In the genomic region with DNA sequence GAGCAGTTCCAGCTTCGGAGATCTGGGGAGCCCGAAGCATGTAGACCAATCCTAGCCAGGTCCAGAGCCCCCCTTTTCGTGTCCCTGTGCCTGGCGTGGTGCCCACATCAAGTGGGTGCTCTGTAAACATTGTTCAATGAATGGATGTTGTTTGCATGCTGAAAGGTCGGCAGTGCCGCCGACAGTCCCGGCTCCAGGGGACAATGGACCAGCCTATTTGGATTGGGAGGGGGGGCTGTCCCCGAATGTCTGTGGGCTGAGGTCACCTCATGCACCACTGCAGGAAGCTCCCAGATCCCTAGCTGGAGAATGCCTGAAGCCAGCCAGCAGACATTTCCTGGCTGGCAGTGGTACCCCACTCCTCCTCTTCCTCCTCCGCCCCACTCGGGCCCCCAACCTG, we compare ENCODE assay signal across 10 mouse cellular contexts. TPM values are rescaled to one million over a fixed set of nuclear protein-coding genes. Genes with fewer than 3 reads are reported as not detected.
A peak's percentile ranks its signal among the peaks of the same experiment; 100 is the strongest.
DNase-seq lines count a peak whose midpoint lies in the region; ATAC-seq and TF ChIP-seq lines count a peak whose summit lies in the region.
"Had no signal": no experiment of that assay in that cellular context is flagged by ENCODE, and none has a peak within 500 bp of the region (broad histone marks: within the 10 kb centered on the region; RNA-seq: fewer than 3 reads in every experiment).

No protein-coding gene starts in this region.

- H3K9ac ChIP-seq in hindbrain, postnatal 0 days (replicated peaks; ENCODE audit: low read length) = no peak overlapping the region
- H3K9ac ChIP-seq in hindbrain, embryonic 11.5 days (ENCODE audit: low read depth, low read length) = no peak overlapping the region
- no peak overlapping the region for H3K9ac ChIP-seq in embryonic facial prominence, embryonic 14.5 days (ENCODE audit: low read depth, low read length)
- H3K9ac ChIP-seq in lung, embryonic 15.5 days = no peak overlapping the region

- DNase-seq in hindbrain, postnatal 0 days (ENCODE audit: low spot score) = peak; percentile 25
- no peak for DNase-seq in hindbrain, embryonic 11.5 days (ENCODE audit: low spot score)
- DNase-seq in embryonic facial prominence, embryonic 14.5 days (ENCODE audit: low spot score) = peak; percentile 39
- peak; percentile 60 for DNase-seq in heart, postnatal 4 days
- no peak for DNase-seq in frontal cortex, postnatal 14 days (ENCODE audit: low spot score in 2 of 2)
- no peak for DNase-seq in thymus, postnatal 25 days
- DNase-seq in cerebellum, adult 11 months = no peak

- TF ChIP-seq CTCF in hindbrain, postnatal 0 days (IDR thresholded peaks at IDR 0.05; ENCODE audit: low read depth) = no peak

- no peak overlapping the region for H3K27ac ChIP-seq in hindbrain, postnatal 0 days
- H3K27ac ChIP-seq in hindbrain, embryonic 11.5 days (ENCODE audit: low read depth, low read length) = no peak overlapping the region
- no peak overlapping the region for H3K27ac ChIP-seq in embryonic facial prominence, embryonic 14.5 days (replicated peaks; ENCODE audit: low read depth, low read length)
- peak overlapping the region; percentile 87 for H3K27ac ChIP-seq in lung, embryonic 15.5 days

- H3K36me3 ChIP-seq in hindbrain, postnatal 0 days (ENCODE audit: insufficient read depth, low read length) = no peaks in the 10 kb centered on the region
- no peaks in the 10 kb centered on the region for H3K36me3 ChIP-seq in hindbrain, embryonic 11.5 days (ENCODE audit: control insufficient read depth, insufficient read depth, low read length)
- H3K36me3 ChIP-seq in embryonic facial prominence, embryonic 14.5 days (ENCODE audit: control insufficient read depth, insufficient read depth, low read length) = no peaks in the 10 kb centered on the region
- no peaks in the 10 kb centered on the region for H3K36me3 ChIP-seq in lung, embryonic 15.5 days
- H3K36me3 ChIP-seq: G1E had no signal

- H3K27me3 ChIP-seq in hindbrain, postnatal 0 days (ENCODE audit: insufficient read depth, low read length) = no peaks in the 10 kb centered on the region
- no peaks in the 10 kb centered on the region for H3K27me3 ChIP-seq in hindbrain, embryonic 11.5 days (ENCODE audit: control insufficient read depth, insufficient read depth, low read length)
- H3K27me3 ChIP-seq in embryonic facial prominence, embryonic 14.5 days (replicated peaks; ENCODE audit: control insufficient read depth, insufficient read depth, low read length) = no peaks in the 10 kb centered on the region
- H3K27me3 ChIP-seq in lung, embryonic 15.5 days = no peaks in the 10 kb centered on the region

- H3K4me1 ChIP-seq in hindbrain, postnatal 0 days (ENCODE audit: insufficient read depth, low read length) = 0 out of 2 replicates have a peak, but pooled peaks cover 4% of the 10 kb centered on the region
- no peaks in the 10 kb centered on the region for H3K4me1 ChIP-seq in hindbrain, embryonic 11.5 days (replicated peaks; ENCODE audit: control insufficient read depth, insufficient read depth, low read length)
- H3K4me1 ChIP-seq in embryonic facial prominence, embryonic 14.5 days (ENCODE audit: control insufficient read depth, insufficient read depth, low read length) = no peaks in the 10 kb centered on the region
- peaks cover 44% of the 10 kb centered on the region for H3K4me1 ChIP-seq in lung, embryonic 15.5 days

- no peaks in the 10 kb centered on the region for H3K9me3 ChIP-seq in hindbrain, postnatal 0 days (ENCODE audit: low read length)
- H3K9me3 ChIP-seq in hindbrain, embryonic 11.5 days (ENCODE audit: control insufficient read depth, low read length) = no peaks in the 10 kb centered on the region
- H3K9me3 ChIP-seq in embryonic facial prominence, embryonic 14.5 days (ENCODE audit: control insufficient read depth, low read length) = no peaks in the 10 kb centered on the region
- H3K9me3 ChIP-seq in lung, embryonic 15.5 days = no peaks in the 10 kb centered on the region
- H3K9me3 ChIP-seq: G1E had no signal

- H3K4me2 ChIP-seq in hindbrain, postnatal 0 days (ENCODE audit: low read depth, low read length) = no peak overlapping the region
- H3K4me2 ChIP-seq in hindbrain, embryonic 11.5 days (replicated peaks; ENCODE audit: low read depth, low read length) = no peak overlapping the region
- H3K4me2 ChIP-seq in embryonic facial prominence, embryonic 14.5 days (ENCODE audit: low read depth, low read length) = no peak overlapping the region
- H3K4me2 ChIP-seq in lung, embryonic 15.5 days = 0 out of 2 replicates have a peak overlapping the region, but pooled peaks have one; percentile 2

- no peak overlapping the region for H3K4me3 ChIP-seq in hindbrain, postnatal 0 days (ENCODE audit: low read length)
- H3K4me3 ChIP-seq in hindbrain, embryonic 11.5 days (ENCODE audit: low read depth, low read length) = no peak overlapping the region
- H3K4me3 ChIP-seq in embryonic facial prominence, embryonic 14.5 days (ENCODE audit: low read depth, low read length) = no peak overlapping the region
- H3K4me3 ChIP-seq in lung, embryonic 15.5 days = no peak overlapping the region

- 34% methylated on average over 11 of the region's 11 CpGs for WGBS in hindbrain, postnatal 0 days
- 61% methylated on average over 11 of the region's 11 CpGs for WGBS in hindbrain, embryonic 11.5 days
- 69% methylated on average over 11 of the region's 11 CpGs for WGBS in embryonic facial prominence, embryonic 14.5 days
- WGBS in lung, embryonic 15.5 days = 23% methylated on average over 11 of the region's 11 CpGs

- ATAC-seq in hindbrain, postnatal 0 days = peak; percentile 59
- ATAC-seq in hindbrain, embryonic 11.5 days (ENCODE audit: low FRiP score) = no peak
- ATAC-seq in embryonic facial prominence, embryonic 14.5 days (ENCODE audit: low read depth) = peak; percentile 38; the same call in 1 of the 2 replicates
- ATAC-seq in lung, embryonic 15.5 days (ENCODE audit: borderline replicate concordance, extremely low read depth, low FRiP score, low TSS enrichment) = peak; percentile 80

RNA-seq across cellular contexts. Expression of a gene that starts 22.9 kb away (rescaled TPM):
- not detected in 2 replicates for total RNA-seq in hindbrain, postnatal 0 days (2014; rRNA removed)
- 0.10 TPM in 1 of 2 replicates, not detected in the other for polyA plus RNA-seq in hindbrain, postnatal 0 days (2015; fragmentation: Nextera tagmentation; extraction: Ambion mirVana)
- polyA plus RNA-seq in hindbrain, embryonic 11.5 days (2014; fragmentation: Nextera tagmentation; extraction: Ambion mirVana) = not detected in 2 replicates
- polyA plus RNA-seq in embryonic facial prominence, embryonic 14.5 days (2014; fragmentation: Nextera tagmentation; extraction: Ambion mirVana) = not detected in 2 replicates
- under 1 TPM; 0.67 to 0.68 TPM for total RNA-seq in heart, postnatal 4 days (2021)
- not detected in 2 replicates for polyA plus RNA-seq in lung, embryonic 15.5 days (2015; fragmentation: Nextera tagmentation; extraction: Ambion mirVana)
- total RNA-seq: G1E; hematopoietic stem cell, adult 5-6 weeks had no signal
- polyA plus RNA-seq: G1E had no signal

Comparison
In these comparisons a context has a peak if more than half of its experiments do, and no peak if none do; other contexts are left out.
1. DNase-seq: peak in hindbrain, postnatal 0 days (single experiment), embryonic facial prominence, embryonic 14.5 days (single experiment) and heart, postnatal 4 days (single experiment); none in hindbrain, embryonic 11.5 days (single experiment), frontal cortex, postnatal 14 days (0 of 2), thymus, postnatal 25 days (single experiment) and cerebellum, adult 11 months (single experiment).